Mouse (Mus musculus) testis, adult 10 weeks (tissue): ENCODE measurements around the gene Gm6205. TPM values are rescaled to one million over a fixed set of nuclear protein-coding genes. Genes with fewer than 3 reads are reported as not detected.

Experiments used
- polyA plus RNA-seq: library from polyadenylated mRNA; stranded (reverse); fragments of 350-450 nt; fragmentation: Illumina TruSeq; extraction: RNeasy Lipid Tissue Mini Kit (QIAGEN cat#74804); gene quantifications from one replicate; pipeline ENCODE4 v1.2.3, GENCODE M21; 2014; ENCODE audit warnings: low read depth, low replicate concordance

Gene Gm6205
- not detected for polyA plus RNA-seq

DNA sequence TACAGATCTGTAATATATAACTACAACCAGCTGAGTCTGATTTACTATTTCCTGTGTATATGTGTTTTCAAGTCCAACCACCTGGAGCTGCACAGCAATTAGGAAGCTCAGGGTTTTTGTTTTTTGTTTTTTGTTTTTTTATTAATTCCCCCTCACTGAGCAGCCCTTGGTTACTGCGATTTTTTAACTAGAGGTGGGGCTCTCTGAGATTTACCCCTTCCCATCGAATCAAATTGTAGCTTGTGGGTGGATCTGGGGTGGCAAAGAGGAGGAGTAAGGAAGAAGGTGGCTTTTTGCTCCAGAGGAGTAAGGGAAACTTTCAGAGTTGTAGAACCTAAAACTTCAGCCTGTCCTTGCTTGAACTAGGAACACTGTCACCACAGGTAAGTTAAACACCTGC, at the start of gene Gm6205:
Gm6205 (plus strand) TSS at position 301 of the 400 bp plus-strand sequence.

DNA sequence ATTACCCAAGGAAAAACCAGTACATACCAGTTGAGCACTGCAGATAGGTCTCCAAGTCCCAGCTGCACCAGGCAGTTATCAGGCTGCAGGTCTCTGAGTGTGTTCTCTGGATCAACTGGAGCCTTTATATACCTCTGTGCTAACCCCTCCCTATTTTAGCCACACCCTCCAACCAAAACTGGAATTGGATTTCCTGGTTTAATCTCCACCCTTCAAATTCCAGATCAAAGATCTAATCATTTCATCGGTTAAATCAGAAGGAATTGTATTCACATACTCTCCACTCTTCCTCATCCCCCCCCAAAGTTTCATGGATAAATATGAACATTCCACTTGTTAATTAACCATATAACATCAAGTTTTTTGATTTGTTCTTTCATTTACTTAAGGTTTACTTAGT, 31.9 kb upstream of the Gm6205 start, which contains the start of gene Gm3147:
Gm3147 (minus strand) TSS at position 101 of the 400 bp plus-strand sequence.

GRCm38 (mm10) chr5:94623679-94624078, 24.5 kb upstream of the Gm6205 start, which contains the start of gene Gm6509:
Gm6509 (plus strand) TSS chr5:94623979.

Other genes starting within 250 kb of the Gm6205 start
- gene Gm7682, start 202.6 kb upstream of the Gm6205 start, polyA plus RNA-seq: 0.46 TPM
- gene Gm3139, start 122.1 kb upstream of the Gm6205 start, polyA plus RNA-seq: not detected
- gene Gm3147, start 32.0 kb upstream of the Gm6205 start, polyA plus RNA-seq: not detected
- gene Gm6509, start 24.4 kb upstream of the Gm6205 start, polyA plus RNA-seq: not detected
- gene Gm3183, start 217.1 kb downstream of the Gm6205 start, polyA plus RNA-seq: 0.45 TPM